Mouse (Mus musculus) bone marrow macrophage, adult 2 months (primary cell): Measurements from ENCODE around the gene Tbx19.

ENCODE experiments used
- CTCF ChIP-seq: IDR thresholded peaks from 2 replicates; pipeline ENCODE4 v1.5.1; 2012; ENCODE audit warnings: low read depth, mild to moderate bottlenecking, low read length, moderate library complexity
- POLR2A ChIP-seq: IDR thresholded peaks from 2 replicates; pipeline ENCODE4 v1.6.1; 2012; ENCODE audit warnings: mild to moderate bottlenecking, low read depth, low read length, borderline replicate concordance

- TF ChIP-seq CTCF (no peak), POLR2A (no peak)
Measured at GRCm38 (mm10) chr1:165160723-165161405, at the start of gene Tbx19.
